Mouse (Mus musculus) T-helper 1 cell (primary cell): Measurements from ENCODE around the gene Bnip2.

ENCODE experiments used
- in situ Hi-C: fragments of 300-600 bp; cut with MboI, MseI; formaldehyde crosslinking; loops from one replicate; pipeline ENCODE4 v1.15.1; 2025; ENCODE audit warnings: high pct_unique_total_duplicates

Gene Bnip2

DNA sequence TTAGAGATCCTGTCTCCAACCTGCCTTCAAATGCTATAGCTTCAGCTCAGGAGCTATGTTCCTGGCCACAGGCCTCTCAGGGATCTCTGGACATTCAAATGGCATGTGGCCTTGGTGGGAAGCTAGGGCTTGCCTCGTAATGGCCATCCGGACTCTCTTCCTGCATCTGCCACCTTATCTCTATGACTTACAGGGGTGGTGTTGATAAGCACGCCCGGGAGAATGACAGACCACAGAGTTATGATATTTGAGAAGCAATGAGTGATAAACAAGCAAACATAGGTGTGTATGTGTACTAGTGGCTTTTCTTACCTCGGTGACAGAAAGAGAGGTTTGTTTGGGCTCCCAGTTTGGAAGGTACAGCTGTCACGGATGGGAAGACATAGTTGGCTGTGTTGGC, 57.0 kb downstream of the Bnip2 start:
- in situ Hi-C loops, result loop anchor here (5.0 kb wide), 1 partner anchor 59 kb away; the partner anchor contains the start of gene Bnip2

DNA sequence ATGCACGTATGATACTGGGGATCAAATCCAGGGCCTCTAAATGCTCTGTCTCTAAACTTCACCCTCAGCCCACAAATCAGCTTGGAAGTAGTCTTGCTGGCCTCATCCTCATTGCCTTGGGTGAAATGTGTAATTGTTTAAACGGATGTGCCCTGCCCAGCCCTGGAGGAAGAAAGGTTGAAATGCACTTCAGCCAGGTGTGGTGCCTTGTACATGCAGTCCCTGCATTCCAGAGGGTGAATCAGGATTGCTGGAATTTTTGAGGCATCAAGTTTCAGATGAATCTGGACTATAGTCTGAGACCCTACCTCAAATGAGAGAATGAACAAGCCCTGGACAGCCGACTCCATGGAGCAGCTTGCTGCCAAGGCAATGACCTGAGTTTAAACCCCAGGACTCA, 58.6 kb downstream of the Bnip2 start:
- in situ Hi-C loops, result loop anchor here (5.0 kb wide), 1 partner anchor 61 kb away; the partner anchor contains the start of gene Bnip2

DNA sequence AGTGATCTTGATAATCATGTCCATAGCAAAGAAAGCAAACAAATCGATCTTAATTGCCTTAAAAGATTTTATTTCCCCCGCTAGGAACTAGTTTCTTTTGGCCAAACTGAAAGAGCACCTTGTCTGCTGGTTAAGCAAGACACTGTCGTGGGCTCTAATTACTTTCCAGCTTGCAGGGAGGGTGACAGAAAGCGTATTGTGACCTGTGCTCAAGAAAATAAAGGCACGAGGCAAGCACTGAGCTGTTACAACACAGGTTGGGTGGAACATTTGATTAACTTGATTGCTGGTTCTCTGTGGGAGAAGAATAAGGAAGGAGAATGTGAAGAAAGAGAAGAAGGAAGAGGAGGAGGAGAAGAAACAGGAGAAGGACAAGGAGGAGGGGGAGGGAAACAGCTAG, 59.0 kb downstream of the Bnip2 start:
- in situ Hi-C loops, result loop anchor here (5.0 kb wide), 1 partner anchor 61 kb away; the partner anchor contains the start of gene Bnip2

DNA sequence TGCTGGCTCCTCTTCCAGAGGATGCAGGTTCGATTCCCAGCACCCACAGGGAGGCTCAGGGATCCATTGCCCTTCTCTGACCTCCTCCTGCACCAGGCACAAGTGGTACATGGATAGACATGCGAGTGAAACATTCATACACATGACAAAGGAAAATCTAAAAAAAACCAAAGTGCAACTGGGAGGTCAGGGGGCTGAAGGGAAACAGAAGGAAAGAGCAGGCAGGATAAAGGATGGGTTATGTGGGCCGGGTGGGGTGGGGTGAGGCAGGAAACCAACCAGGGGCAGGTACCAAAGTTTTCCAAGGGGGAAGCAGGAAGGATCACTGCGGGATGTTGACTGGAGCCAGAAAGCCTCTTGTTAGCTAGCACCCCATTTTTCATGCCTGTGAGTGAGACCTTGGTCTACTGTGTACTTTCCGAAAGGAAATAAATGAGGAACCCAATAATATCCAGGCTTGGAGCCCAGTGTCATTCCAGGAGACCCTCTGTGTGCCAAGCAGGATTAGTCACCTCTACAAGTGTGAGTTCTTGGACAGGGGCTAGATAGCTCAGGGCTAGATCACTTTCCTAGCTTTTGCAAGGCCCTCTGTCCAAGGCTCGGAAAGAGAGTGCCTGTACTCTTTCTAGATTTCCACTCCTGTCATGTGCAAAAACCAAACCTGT, 59.6 kb downstream of the Bnip2 start:
- in situ Hi-C loops, result loop anchor here (5.0 kb wide), 1 partner anchor 62 kb away; the partner anchor contains the start of gene Bnip2

DNA sequence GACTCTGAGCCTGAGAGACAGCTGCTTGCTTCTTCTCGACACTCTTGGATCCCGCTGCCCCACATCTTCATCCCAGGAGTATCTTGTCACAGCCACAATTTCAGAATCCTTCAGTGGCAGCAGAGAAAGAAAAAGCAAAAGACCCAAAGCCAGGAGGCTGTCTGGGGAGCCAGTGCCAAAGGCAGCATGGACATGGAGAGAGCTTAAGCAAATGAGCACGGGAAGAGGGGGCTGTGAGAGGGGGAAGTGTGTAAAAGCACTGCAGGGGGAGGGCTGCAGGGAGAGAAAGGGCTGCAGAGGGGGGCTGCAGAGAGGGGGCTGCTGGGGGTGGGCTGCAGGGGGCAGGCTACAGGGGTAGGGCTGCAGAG, 60.1 kb downstream of the Bnip2 start:
- in situ Hi-C loops, result loop anchor here (5.0 kb wide), 1 partner anchor 62 kb away; the partner anchor contains the start of gene Bnip2

DNA sequence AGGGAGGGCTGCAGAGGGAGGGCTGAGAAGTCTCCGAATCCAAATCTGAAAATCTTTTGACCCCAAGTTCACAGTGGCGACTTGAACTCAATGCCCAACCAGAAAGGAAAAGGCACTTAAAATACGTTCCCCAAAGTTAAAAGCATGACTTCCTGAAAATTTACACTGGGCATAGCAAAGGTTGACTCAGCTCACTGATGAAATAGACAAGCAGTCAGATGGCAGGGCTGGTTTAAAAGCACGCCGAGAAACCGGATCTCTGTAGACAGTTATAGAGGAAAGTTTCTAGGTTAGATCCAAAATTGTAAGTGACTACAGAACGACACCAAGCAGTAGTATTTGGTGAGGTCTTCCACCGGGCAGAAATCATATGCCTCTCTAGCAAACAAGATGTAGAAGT, 60.6 kb downstream of the Bnip2 start:
- in situ Hi-C loops, result loop anchor here (5.0 kb wide), 1 partner anchor 63 kb away; the partner anchor contains the start of gene Bnip2

DNA sequence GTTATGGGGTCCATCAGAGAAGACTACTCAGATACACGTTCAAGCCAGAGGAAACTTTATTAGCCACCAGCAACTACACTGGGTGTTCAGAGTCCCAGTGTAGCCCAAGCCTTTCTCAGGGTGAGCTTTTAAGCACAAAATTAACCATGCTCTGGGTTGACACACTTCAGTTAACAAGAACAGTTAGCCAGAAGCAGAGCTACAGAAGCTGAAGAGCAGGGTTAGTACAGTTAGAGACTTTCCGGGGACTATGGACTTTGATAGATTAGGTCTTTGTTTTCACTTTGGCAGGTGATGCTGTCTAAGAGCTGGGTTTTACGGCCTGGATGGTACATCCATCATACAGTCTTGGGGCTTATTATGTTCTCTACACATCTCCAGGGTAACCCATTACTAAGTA, 63.5 kb downstream of the Bnip2 start:
- in situ Hi-C loops, result no loop called here

DNA sequence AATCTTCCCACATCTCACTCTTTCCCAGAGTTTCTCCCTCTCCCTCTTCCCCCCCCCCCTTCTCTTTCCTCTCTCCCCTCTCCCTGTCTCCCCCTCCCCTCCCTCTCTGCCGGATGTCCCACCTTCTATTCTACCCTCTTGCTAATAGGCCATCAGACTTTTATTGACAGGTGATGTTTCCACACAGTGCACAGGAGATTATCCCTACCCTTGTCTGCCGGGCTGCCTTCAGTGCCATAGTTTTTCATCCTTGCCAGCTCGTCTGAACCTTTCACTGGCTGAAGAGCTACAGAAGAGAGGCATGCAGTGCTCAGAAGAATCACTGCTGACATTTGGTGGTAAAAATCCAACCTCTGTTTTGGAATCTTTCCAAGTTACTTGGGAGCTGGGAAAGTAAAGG, 64.1 kb downstream of the Bnip2 start:
- in situ Hi-C loops, result no loop called here
